Mouse (Mus musculus) v-Abl transformed pro-B cells (cell line): ENCODE measurements around the gene Marveld1.

Experiments used
- in situ Hi-C, 2 experiments: fragments of 400-800 bp; cut with MboI; formaldehyde crosslinking; loops; one replicate each; pipeline ENCODE4 v1.15.1; 2025; ENCODE audit not compliant: unreplicated experiment in 2 of 2

Marveld1 gene

GRCm38 (mm10) chr19:42138517-42139285 is 8.5 kb upstream of the Marveld1 start:
- in situ Hi-C loops, result no loop called here

- in situ Hi-C loops, result no loop called here
These were observed 7.3 kb upstream of the Marveld1 start for GRCm38 (mm10) chr19:42139724-42140517.

- in situ Hi-C loops, result no loop called here
These were observed 5.2 kb upstream of the Marveld1 start for GRCm38 (mm10) chr19:42141998-42142397.

GRCm38 (mm10) chr19:42142757-42143156 is 4.4 kb upstream of the Marveld1 start:
- in situ Hi-C loops, result no loop called here

GRCm38 (mm10) chr19:42144067-42144466 is 3.1 kb upstream of the Marveld1 start:
- in situ Hi-C loops, result no loop called here

GRCm38 (mm10) chr19:42144541-42145167 is 2.5 kb upstream of the Marveld1 start:
- in situ Hi-C loops, result no loop called here

- in situ Hi-C loops, result no loop called here
These were observed 2.0 kb upstream of the Marveld1 start for GRCm38 (mm10) chr19:42145210-42145609.

- in situ Hi-C loops, result no loop called here
These were observed 1.5 kb upstream of the Marveld1 start for GRCm38 (mm10) chr19:42145731-42146130.

GRCm38 (mm10) chr19:42146276-42147010 is 757 bp upstream of the Marveld1 start:
- in situ Hi-C loops, result no loop called here

- in situ Hi-C loops, result no loop called here
These were observed 769 bp downstream of the Marveld1 start for GRCm38 (mm10) chr19:42147769-42148568.

- in situ Hi-C loops, result no loop called here
These were observed 1.3 kb downstream of the Marveld1 start for GRCm38 (mm10) chr19:42148569-42148860.

GRCm38 (mm10) chr19:42151990-42152389 is 4.8 kb downstream of the Marveld1 start:
- in situ Hi-C loops, result loop anchor here (5.0 to 25.0 kb wide), 2 partner anchors 120 to 1065 kb away; partner anchors contain the start of gene Opalin (in 1 of the 2)

GRCm38 (mm10) chr19:42157493-42158237 is 10.5 kb downstream of the Marveld1 start:
- in situ Hi-C loops, result loop anchor here in 1 of 2 experiments (25.0 kb wide), 1 partner anchor 1070 kb away; the partner anchor contains the start of gene Opalin

- in situ Hi-C loops, result loop anchor here in 1 of 2 experiments (25.0 kb wide), 1 partner anchor 1071 kb away; the partner anchor contains the start of gene Opalin
These were observed 11.2 kb downstream of the Marveld1 start for GRCm38 (mm10) chr19:42158246-42159017.

GRCm38 (mm10) chr19:42163764-42164163 is 16.6 kb downstream of the Marveld1 start, which contains the start of gene Zfyve27:
TSS of gene Zfyve27 (plus strand) at chr19:42163951.
- in situ Hi-C loops, result loop anchor here in 1 of 2 experiments (5.0 to 25.0 kb wide), 2 partner anchors 116 to 1076 kb away; partner anchors contain the start of genes Hoga1 and Opalin

- in situ Hi-C loops, result loop anchor here in 1 of 2 experiments (5.0 to 25.0 kb wide), 2 partner anchors 117 to 1077 kb away; partner anchors contain the start of genes Hoga1 and Opalin
These were observed 17.0 kb downstream of the Marveld1 start for GRCm38 (mm10) chr19:42164188-42164587.

GRCm38 (mm10) chr19:42166130-42166529 is 18.9 kb downstream of the Marveld1 start:
- in situ Hi-C loops, result loop anchor here in 1 of 2 experiments (25.0 kb wide), 1 partner anchor 1079 kb away; the partner anchor contains the start of gene Opalin

- in situ Hi-C loops, result loop anchor here in 1 of 2 experiments (25.0 kb wide), 1 partner anchor 1079 kb away; the partner anchor contains the start of gene Opalin
These were observed 19.6 kb downstream of the Marveld1 start for GRCm38 (mm10) chr19:42166766-42167165.
